Mouse (Mus musculus): Measurements from ENCODE around the gene Acrbp.
"Not testable (repeated sequence)": the region's sequence is repeated elsewhere in the genome, so short reads cannot be mapped to it uniquely, and the experiment has no call there.

Acrbp gene

GRCm38 (mm10) chr6:125049678-125050077 lies at the start of gene Acrbp:
Gene Acrbp, plus strand, starts transcription at chr6:125049689.
- DNase-seq (ENCODE audit: low read depth, low spot score) = no peak

GRCm38 (mm10) chr6:125003706-125004105 lies 45.8 kb upstream of the Acrbp start:
- no peak for DNase-seq (ENCODE audit: low read depth, low spot score)

DNA sequence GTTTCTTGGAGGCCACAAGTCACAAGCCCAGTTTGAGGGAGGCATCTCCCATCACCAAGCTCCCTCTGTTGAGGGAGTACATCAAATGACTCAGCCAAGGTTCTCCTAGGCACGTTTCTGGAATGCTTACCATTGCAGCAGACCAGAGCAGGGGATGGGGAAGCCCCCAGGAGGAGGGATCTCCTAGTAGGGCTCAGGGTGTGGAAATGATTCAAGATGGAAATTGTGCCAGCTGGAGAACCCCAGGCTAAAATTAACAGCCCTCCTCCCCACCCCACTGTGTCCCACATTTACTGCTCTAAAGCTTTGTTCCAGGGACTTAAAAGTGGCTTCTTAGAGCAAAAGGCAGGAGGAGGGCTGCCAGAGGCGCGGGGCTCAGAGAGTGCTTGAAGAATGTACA lies 44.4 kb upstream of the Acrbp start:
- peak; percentile 40 for DNase-seq (ENCODE audit: low read depth, low spot score)

DNA sequence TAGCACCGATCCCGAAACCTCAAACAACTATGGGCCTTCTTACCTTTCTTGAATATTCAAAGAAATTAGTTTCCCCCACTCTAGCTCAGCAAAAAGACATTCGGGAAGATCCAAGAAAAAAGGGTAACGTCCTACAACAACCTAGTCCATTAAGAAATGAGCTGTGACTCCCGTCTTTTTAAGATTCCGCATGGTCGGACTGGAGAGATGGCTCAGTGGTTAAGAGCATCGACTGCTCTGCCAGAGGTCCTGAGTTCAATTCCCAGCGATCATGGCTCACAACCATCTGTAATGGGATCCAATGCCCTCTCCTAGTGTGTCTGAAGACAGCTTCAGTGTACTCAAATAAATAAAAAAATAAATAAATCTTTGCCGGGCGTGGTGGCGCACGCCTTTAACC lies 41.4 kb upstream of the Acrbp start:
- peak; percentile 25 for DNase-seq (ENCODE audit: low read depth, low spot score)

- peak; percentile 100 for DNase-seq (ENCODE audit: low read depth, low spot score)
Observed at GRCm38 (mm10) chr6:125008586-125009128, 40.8 kb upstream of the Acrbp start.

DNA sequence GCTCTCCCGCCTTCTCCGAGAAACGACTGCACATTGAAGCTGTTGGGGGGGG lies 40.5 kb upstream of the Acrbp start, which contains the start of gene Zfp384:
Gene Zfp384, plus strand, starts transcription at position 17 of the 52 bp plus-strand sequence.
- no peak for DNase-seq (ENCODE audit: low read depth, low spot score)

DNA sequence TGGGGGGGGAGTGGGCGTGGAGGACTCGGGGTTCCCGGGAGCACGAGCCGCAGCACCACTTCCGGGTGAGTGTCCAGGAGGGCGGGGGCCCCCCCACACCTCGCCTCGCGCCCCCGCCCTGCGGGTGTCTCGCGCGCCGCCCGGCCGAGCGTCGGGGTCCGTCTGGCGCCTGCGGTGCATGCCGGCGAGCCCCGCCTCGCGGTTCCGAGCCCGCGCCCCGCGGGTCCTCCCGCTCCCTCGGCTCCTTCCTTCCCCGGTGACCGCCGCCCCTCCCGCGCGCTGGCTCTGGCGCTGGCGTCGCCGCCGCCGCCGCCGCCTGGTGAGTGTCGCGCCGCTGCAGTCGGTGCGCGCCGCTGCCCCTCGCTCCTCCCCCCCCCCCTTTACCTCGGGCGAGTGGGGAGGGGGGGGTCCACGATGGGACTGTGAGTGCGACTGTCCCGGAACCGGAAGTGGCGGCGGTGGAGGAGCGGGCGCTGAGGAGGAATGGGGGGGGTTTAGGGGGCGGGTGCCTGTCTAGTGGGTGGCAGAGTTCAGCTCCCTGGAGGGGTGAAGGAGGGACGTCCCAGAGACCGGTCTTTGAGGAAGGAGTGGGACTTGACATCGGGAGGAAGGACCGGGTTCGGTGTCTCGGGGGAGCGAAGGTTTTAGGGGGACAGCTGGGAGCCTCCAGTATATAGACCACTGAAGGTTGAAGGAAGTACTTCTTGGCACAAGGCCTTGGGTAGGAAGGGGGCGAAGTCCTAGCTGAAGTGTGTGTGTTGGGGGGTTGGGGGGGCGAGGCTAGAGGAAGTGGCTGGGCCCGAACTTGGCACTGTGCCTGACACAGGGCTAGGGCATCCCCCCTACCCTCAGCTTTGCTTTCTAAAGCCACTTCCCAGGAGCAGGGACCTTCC lies 40.1 kb upstream of the Acrbp start:
- peak; percentile 83 for DNase-seq (ENCODE audit: low read depth, low spot score)

DNA sequence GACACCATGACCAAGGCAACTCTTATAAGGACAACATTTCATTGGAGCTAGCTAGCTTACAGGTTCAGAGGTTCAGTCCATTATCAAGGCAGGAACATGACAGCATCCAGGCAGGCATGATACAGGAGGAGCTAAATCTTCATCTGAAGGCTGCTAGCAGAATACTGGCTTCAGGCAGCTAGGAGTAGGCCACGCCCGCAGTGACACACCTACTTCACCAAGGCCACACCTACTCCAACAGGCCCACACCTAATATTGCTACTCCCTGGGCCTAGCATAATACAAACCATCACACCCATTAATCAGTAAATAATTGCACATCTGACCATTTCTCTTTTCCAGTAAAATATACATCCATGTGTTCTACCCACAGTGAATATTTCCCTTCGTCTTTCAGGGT lies 31.8 kb upstream of the Acrbp start:
- peak; percentile 34 for DNase-seq (ENCODE audit: low read depth, low spot score)

GRCm38 (mm10) chr6:125030532-125030931 lies 19.0 kb upstream of the Acrbp start:
- peak; percentile 57 for DNase-seq (ENCODE audit: low read depth, low spot score)

DNA sequence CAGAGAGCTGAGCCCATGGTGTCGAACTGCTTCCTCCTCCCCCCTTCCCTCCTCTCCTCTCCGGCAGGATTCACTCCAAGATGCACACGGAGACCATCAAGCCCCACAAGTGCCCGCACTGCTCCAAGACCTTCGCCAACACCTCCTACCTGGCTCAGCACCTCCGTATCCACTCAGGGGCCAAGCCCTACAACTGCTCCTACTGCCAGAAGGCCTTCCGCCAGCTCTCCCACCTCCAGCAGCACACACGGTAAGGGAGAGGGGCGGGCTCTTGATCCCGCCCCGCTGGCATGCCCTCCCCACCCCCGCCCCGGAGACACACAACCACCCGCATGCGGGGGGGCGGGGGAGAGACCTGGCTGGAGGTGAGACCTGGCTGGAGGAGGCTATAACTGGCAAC lies 17.9 kb upstream of the Acrbp start:
- DNase-seq (ENCODE audit: low read depth, low spot score) = no peak

DNA sequence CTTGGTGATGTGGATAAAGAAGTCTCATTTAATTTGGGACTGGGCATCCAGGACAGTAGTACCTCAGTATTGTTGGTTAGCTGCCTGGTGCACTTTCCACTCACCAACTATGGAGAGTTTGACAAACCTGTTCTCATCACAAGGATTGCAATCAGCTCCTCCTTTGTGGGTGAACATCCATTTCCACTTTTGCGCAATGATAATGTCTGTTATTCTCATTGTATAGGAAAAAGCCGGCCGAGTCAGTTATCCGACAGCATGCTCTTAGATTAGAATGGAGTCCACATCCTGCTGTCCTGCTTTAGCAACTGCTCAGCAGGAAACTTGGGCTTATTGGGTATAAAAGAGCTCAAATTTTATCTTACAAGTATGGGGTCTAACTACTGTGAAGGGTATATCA lies 10.8 kb upstream of the Acrbp start:
- no peak for DNase-seq (ENCODE audit: low read depth, low spot score)

GRCm38 (mm10) chr6:125039131-125039530 lies 10.4 kb upstream of the Acrbp start:
- no peak for DNase-seq (ENCODE audit: low read depth, low spot score)

DNA sequence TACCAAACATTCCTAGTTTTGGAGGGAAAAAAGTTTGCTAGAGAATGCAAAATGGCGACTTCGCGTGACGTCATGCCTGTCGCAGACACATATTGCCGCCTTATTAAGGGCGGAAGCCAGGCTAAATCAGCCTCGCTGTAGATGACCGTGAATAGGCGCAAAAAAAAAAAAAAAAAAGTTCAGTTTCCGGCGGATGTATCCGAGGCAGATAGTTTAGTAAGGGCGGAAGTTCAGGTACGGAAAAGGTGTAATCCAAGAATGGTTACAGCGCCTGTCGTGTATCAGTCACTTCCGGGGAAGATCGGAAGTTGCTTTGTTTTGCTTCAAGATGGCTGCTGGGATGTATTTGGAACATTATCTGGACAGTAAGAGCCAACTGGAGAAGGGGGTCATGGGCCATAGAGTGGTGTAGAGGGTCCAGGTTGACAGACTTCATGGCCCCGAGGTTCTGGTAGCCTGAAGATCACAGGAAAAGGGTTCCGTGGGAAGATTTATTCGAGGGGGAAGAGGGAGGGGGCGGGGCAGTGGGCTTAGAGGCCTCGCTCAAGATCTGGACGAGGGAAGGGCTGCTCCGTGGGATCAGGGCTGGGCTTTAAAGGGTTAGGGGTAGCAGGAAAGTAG lies 9.8 kb upstream of the Acrbp start, which contains the start of gene Ing4:
Gene Ing4, plus strand, starts transcription at position 228 of the 621 bp plus-strand sequence.
- DNase-seq (ENCODE audit: low read depth, low spot score) = peak; percentile 100

DNA sequence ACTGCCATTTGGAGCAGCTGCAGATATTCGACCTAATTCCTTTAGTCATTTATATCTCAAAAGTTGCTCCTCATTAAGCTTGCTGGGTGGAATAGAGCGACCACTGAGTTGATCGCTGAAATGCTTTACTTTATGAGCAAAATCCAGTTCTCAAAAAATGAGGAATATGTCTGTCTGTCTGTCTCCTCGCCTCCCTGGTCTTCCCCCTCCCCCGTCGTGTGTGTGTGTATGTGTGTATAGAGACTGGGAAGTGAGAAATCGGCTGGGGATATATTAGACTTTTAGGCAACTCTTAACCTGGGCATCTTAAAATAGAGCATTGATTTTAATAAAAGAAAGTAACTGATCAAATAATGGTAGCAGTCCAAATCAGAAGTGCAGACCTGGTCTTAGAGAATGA lies 9.3 kb upstream of the Acrbp start:
- no peak for DNase-seq (ENCODE audit: low read depth, low spot score)

GRCm38 (mm10) chr6:125041047-125041446 lies 8.4 kb upstream of the Acrbp start:
- peak; percentile 74 for DNase-seq (ENCODE audit: low read depth, low spot score)

GRCm38 (mm10) chr6:125042081-125042480 lies 7.4 kb upstream of the Acrbp start:
- no peak for DNase-seq (ENCODE audit: low read depth, low spot score)

- peak; percentile 94 for DNase-seq (ENCODE audit: low read depth, low spot score)
Observed at GRCm38 (mm10) chr6:125046691-125047090, 2.8 kb upstream of the Acrbp start.

GRCm38 (mm10) chr6:125051237-125051636 lies 1.7 kb downstream of the Acrbp start:
- peak; percentile 51 for DNase-seq (ENCODE audit: low read depth, low spot score)

DNA sequence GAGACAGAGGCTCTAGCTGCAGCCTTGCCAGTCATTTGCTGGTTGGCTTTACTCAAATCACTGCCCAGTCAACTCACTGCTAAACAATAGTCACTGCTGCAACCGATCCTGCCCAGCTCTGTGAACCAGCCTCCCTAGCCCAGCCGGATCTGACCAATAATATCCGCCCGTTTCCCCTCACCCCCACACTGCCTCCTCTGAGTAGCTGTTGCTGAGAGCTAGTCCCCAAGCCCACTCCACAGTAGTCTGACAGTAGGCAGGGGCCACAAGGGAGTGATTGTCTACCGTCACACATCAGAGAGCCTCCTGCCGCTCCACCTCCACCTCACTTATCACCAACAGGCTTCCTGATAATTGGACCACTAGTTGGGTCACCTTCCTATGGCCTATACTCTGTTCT lies 12.0 kb downstream of the Acrbp start:
- no peak for DNase-seq (ENCODE audit: low read depth, low spot score)

DNA sequence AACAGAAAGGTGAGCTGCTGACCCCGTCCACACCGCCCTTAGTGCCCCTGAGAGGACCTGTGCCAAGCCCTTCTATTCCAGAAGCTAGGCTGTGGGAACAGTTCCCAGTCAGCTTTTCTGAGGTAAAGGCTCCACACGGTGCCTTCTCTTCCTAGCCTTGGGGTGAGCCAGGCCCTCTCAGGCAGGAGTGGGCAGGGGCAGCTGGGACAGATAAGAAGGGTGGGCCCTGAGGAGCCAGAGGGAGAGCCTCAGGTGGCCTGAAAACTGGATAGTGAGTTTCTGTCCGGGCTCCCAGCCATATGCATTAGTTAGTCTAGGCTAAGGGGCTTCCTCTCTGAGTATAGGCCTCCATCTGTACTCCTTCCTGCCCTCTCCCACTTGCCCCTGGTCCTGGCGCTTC lies 13.0 kb downstream of the Acrbp start:
- DNase-seq (ENCODE audit: low read depth, low spot score) = no peak

DNA sequence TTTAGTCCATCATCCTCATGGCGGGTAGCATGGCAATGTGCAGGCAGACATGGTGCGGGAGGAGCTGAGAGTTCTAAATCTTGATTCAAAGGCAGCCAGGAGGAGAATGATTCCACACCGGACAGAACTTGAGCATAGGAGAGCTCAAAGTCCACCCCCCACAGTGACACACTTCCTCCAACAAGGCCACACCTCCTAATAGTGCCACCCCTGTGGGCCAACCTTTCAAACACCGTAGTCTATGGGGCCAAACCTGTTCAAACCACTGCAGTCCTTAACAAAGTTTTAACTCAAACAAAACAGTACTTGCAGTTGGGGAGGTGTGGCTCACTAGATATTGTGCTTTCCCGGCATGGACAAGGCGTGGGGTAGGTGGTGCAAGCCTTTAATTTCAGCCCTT lies 14.4 kb downstream of the Acrbp start:
- no peak for DNase-seq (ENCODE audit: low read depth, low spot score)

GRCm38 (mm10) chr6:125065223-125065622 lies 15.7 kb downstream of the Acrbp start:
- not testable (repeated sequence) for DNase-seq (ENCODE audit: low read depth, low spot score)

GRCm38 (mm10) chr6:125067571-125067995 lies 18.1 kb downstream of the Acrbp start, which contains the start of gene Lpar5:
Gene Lpar5, plus strand, starts transcription at chr6:125067920.
- no peak for DNase-seq (ENCODE audit: low read depth, low spot score)

Measured in 3T3-L1 (cell line).